Mouse (Mus musculus) neural tube, embryonic 15.5 days (tissue): ENCODE results near the gene Psmc3ip. TPM values are rescaled to one million over a fixed set of nuclear protein-coding genes. Genes with fewer than 3 reads are reported as not detected.
A peak's percentile ranks its signal among the peaks of the same experiment; 100 is the strongest.

Source experiments
- ATAC-seq: fragments of 200-750 bp; cut with Nextera tagmentation; 2 replicates; pipeline ENCODE4 v1.8.0; 2017; ENCODE audit warnings: mild to moderate bottlenecking, moderate TSS enrichment, moderate library complexity; ENCODE audit not compliant: low FRiP score
- H3K27ac ChIP-seq: fragments of 300-500 bp; sonication (generic); replicated peaks from 2 replicates; pipeline ENCODE4 v1.5.1; 2015; ENCODE audit warnings: mild to moderate bottlenecking, inconsistent platforms
- H3K27me3 ChIP-seq: fragments of 300-500 bp; sonication (generic); replicated peaks from 2 replicates; pipeline ENCODE4 v1.6.1; 2015; ENCODE audit warnings: inconsistent platforms
- H3K36me3 ChIP-seq: fragments of 300-500 bp; sonication (generic); 2 replicates; pipeline ENCODE4 v1.6.1; 2015; ENCODE audit warnings: inconsistent platforms
- H3K4me1 ChIP-seq: fragments of 300-500 bp; sonication (generic); 2 replicates; pipeline ENCODE4 v1.6.1; 2015; ENCODE audit warnings: inconsistent platforms
- H3K4me2 ChIP-seq: fragments of 300-500 bp; sonication (generic); 2 replicates; pipeline ENCODE4 v1.6.1; 2015; ENCODE audit warnings: inconsistent platforms, mild to moderate bottlenecking, moderate library complexity
- H3K4me3 ChIP-seq: fragments of 300-500 bp; sonication (generic); replicated peaks from 2 replicates; pipeline ENCODE4 v1.5.1; 2015; ENCODE audit warnings: mild to moderate bottlenecking, inconsistent platforms
- H3K9ac ChIP-seq: fragments of 300-500 bp; sonication (generic); replicated peaks from 2 replicates; pipeline ENCODE4 v1.6.1; 2015; ENCODE audit warnings: mild to moderate bottlenecking, inconsistent platforms
- H3K9me3 ChIP-seq: fragments of 300-500 bp; sonication (generic); replicated peaks from 2 replicates; pipeline ENCODE4 v1.6.1; 2016; ENCODE audit warnings: inconsistent platforms
- WGBS: fragments of 180-500 bp; shearing (Covaris S2); methylation state at CpG from one replicate; pipeline ENCODE4 v1.1.7; 2015; ENCODE audit warnings: mixed read lengths; 5-methylcytosine and 5-hydroxymethylcytosine counted together
- polyA plus RNA-seq: library from polyadenylated mRNA; unstranded; fragments of >200 nt; fragmentation: Nextera tagmentation; extraction: Ambion mirVana; gene quantifications from 2 replicates; pipeline ENCODE4 v1.2.1, GENCODE M21; 2015

The Psmc3ip gene
- polyA plus RNA-seq, 1 experiment from 2014 or later: 17.7 TPM

- no peak for ATAC-seq
- WGBS: 72% methylated on average over 6 of the region's 6 CpGs
- Histone ChIP-seq H3K27ac (no peak overlapping the region), H3K9me3 (no peaks in the 10 kb centered on the region), H3K4me2 (peak overlapping the region; percentile 97), H3K4me3 (peak overlapping the region; percentile 65), H3K4me1 (peaks cover 27% of the 10 kb centered on the region), H3K36me3 (no peaks in the 10 kb centered on the region), H3K27me3 (no peaks in the 10 kb centered on the region), H3K9ac (0 out of 2 replicates have a peak overlapping the region, but pooled peaks have one; percentile 91)
Measured at GRCm38 (mm10) chr11:101070987-101071386, 24.2 kb downstream of the Psmc3ip start.

- Histone ChIP-seq H3K4me2 (peak overlapping the region; percentile 97), H3K4me1 (peaks cover 27% of the 10 kb centered on the region), H3K9me3 (no peaks in the 10 kb centered on the region), H3K27ac (peak overlapping the region; percentile 78), H3K36me3 (no peaks in the 10 kb centered on the region), H3K4me3 (peak overlapping the region; percentile 65), H3K9ac (peak overlapping the region; percentile 91), H3K27me3 (no peaks in the 10 kb centered on the region)
- ATAC-seq: peak; percentile 62
- WGBS: under 1% methylated on average over 31 of the region's 36 CpGs
Measured at GRCm38 (mm10) chr11:101070189-101070527, 25.1 kb downstream of the Psmc3ip start.

DNA sequence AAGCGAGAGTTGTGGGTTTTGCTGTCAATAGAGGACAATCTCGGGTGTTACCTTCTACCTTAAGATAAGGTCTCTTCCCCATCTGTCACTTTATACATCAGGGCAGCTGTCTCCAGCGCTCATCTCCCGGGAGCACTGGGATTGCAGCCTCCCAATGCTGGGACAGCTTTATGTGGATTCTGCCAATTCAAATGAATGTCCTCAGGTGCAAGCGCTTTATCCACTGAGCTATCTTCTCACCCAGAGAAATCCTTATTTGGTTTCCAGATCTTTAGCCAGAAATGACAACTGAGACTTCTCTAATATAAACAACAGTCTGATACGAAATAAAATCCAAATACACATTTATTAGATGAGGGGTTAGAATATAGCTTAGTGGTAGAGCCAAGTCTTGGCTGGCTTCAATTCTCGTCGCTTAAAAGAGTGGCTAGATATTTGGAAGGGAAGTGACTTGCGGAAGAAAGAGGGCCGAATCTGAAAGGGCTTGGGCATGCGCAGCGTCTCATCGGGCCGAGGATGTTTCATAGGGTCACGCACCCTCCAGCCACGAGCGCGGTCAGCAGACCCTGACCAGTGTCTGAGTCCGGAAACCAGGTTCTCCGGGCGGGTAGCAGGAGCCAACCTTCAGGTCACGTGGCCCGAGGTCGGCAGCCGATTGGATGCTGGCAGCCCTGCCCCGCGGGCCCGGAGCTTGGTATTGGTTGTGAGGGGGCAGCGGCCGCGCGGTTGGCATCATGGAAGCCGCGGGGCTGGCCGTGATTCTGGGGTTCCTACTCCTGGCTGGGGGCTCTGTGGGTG is 25.6 kb downstream of the Psmc3ip start, which contains the start of gene Naglu:
TSS of gene Naglu (plus strand) at position 622 of the 798 bp plus-strand sequence.
- ATAC-seq: peak; percentile 92
- Histone ChIP-seq H3K27ac (peak within 1 kb of the TSS; percentile 78), H3K4me3 (peak within 1 kb of the TSS; percentile 65), H3K4me2 (peak within 1 kb of the TSS; percentile 97), H3K9me3 (no peaks in the 10 kb centered on the region), H3K4me1 (peaks cover 27% of the 10 kb centered on the region), H3K9ac (peak within 1 kb of the TSS; percentile 91), H3K27me3 (no peaks in the 10 kb centered on the region), H3K36me3 (no peaks in the 10 kb centered on the region; the same call in 1 of the 2 replicates)
- WGBS: 4% methylated on average over 35 of the region's 35 CpGs

- 24% methylated on average over 18 of the region's 18 CpGs for WGBS
- Histone ChIP-seq H3K4me3 (peak overlapping the region; percentile 30), H3K9ac (no peak overlapping the region; the same call in 1 of the 2 replicates), H3K4me1 (peaks cover 37% of the 10 kb centered on the region), H3K36me3 (peaks cover 21% of the 10 kb centered on the region), H3K9me3 (no peaks in the 10 kb centered on the region), H3K27ac (peak overlapping the region; percentile 33; the same call in 1 of the 2 replicates), H3K4me2 (peak overlapping the region; percentile 63), H3K27me3 (no peaks in the 10 kb centered on the region)
- ATAC-seq: no peak
Measured at GRCm38 (mm10) chr11:101066549-101067412, 28.5 kb downstream of the Psmc3ip start.

GRCm38 (mm10) chr11:101065002-101065401 is 30.2 kb downstream of the Psmc3ip start:
- ATAC-seq: no peak
- WGBS: 93% methylated on average over 9 of the region's 9 CpGs
- H3K4me2 ChIP-seq: no peak overlapping the region
- H3K27me3 ChIP-seq: no peaks in the 10 kb centered on the region
- H3K4me1 ChIP-seq: peaks cover 29% of the 10 kb centered on the region
- no peak overlapping the region for H3K27ac ChIP-seq
- H3K9ac ChIP-seq: no peak overlapping the region
- H3K9me3 ChIP-seq: no peaks in the 10 kb centered on the region
- peaks cover 39% of the 10 kb centered on the region for H3K36me3 ChIP-seq
- H3K4me3 ChIP-seq: no peak overlapping the region

GRCm38 (mm10) chr11:101064462-101064861 is 30.8 kb downstream of the Psmc3ip start:
- no peak for ATAC-seq
- 80% methylated on average over 4 of the region's 4 CpGs for WGBS
- H3K4me1 ChIP-seq: peaks cover 30% of the 10 kb centered on the region
- no peaks in the 10 kb centered on the region for H3K9me3 ChIP-seq
- no peak overlapping the region for H3K4me2 ChIP-seq
- H3K27ac ChIP-seq: peak overlapping the region; percentile 70; the same call in 1 of the 2 replicates
- no peak overlapping the region for H3K9ac ChIP-seq
- H3K27me3 ChIP-seq: no peaks in the 10 kb centered on the region
- peaks cover 43% of the 10 kb centered on the region for H3K36me3 ChIP-seq
- no peak overlapping the region for H3K4me3 ChIP-seq

DNA sequence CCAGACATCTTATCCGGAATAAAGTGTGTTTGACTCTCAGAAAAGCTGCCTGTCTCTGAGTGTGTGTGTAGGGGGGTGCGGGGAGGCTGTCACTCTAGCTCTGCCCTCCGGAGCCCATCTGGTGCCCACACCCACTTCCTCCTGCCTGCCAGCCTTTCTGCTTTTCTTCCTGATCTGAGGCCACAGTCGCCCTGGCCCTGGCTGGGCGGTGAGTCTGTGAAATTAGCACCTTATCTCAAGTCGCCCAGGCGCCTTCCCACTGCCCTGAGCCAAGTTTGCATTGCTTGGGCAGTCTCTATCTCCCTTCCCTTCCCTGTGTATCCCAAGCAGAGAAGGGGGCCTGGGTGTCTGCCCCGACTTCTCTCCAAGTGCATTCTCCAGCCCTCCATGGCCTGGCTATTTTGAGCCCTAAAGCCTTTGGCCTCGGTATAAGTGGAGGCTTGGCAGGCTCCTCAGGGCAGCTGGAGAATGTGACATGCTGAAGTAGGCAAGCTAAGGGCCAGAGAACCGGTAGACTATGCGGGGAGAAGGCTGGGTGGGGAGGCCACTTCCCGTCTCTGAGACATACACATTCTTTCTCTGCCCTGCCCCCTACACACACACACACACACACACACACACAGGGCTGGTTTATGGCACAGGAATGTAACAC is 31.4 kb downstream of the Psmc3ip start:
- H3K4me2 ChIP-seq: no peak overlapping the region
- no peak overlapping the region for H3K4me3 ChIP-seq
- no peak for ATAC-seq
- H3K4me1 ChIP-seq: peaks cover 26% of the 10 kb centered on the region
- peak overlapping the region; percentile 23; the same call in 1 of the 2 replicates for H3K9ac ChIP-seq
- H3K9me3 ChIP-seq: no peaks in the 10 kb centered on the region
- peaks cover 48% of the 10 kb centered on the region for H3K36me3 ChIP-seq
- no peaks in the 10 kb centered on the region for H3K27me3 ChIP-seq
- H3K27ac ChIP-seq: peak overlapping the region; percentile 70
- WGBS: 57% methylated on average over 12 of the region's 12 CpGs

DNA sequence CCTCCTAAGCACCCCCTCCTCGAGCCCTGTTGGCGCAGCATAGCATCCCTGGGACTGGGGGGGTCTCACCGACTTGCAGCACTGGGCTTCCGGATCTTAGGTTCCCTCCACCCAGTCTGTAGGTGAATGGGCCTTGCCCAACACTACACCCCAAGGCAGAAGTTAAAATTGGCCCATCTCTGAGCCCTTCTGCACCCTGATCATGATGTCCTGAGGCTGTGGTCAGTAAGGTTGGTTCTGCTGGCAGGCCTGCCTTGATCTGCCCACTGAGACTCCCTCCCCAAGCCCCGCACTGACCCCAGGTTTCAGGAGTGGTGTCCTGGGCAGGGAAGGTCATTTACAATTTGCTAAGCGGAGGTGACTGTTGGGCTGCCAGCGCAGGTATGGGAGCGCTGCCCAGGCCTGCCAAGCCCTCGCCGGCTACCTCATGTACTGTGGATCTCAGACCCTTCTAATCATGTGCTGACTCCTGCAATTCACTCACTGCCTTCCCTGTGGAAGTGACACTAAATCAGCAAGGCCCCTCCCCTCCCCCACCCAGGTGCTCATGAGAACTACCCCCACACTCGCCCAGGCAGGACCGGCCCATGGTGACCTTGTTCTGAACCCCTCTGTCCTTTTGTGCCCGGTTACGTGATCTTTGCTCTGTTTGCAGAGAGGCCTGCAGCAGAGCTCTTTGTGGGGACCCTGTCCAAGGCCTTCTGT is 32.1 kb downstream of the Psmc3ip start:
- no peaks in the 10 kb centered on the region for H3K27me3 ChIP-seq
- H3K4me1 ChIP-seq: peaks cover 26% of the 10 kb centered on the region
- WGBS: 70% methylated on average over 14 of the region's 14 CpGs
- no peaks in the 10 kb centered on the region for H3K9me3 ChIP-seq
- no peak overlapping the region for H3K4me3 ChIP-seq
- no peak overlapping the region for H3K9ac ChIP-seq
- H3K27ac ChIP-seq: peak overlapping the region; percentile 70
- peaks cover 54% of the 10 kb centered on the region for H3K36me3 ChIP-seq
- no peak for ATAC-seq
- H3K4me2 ChIP-seq: no peak overlapping the region

DNA sequence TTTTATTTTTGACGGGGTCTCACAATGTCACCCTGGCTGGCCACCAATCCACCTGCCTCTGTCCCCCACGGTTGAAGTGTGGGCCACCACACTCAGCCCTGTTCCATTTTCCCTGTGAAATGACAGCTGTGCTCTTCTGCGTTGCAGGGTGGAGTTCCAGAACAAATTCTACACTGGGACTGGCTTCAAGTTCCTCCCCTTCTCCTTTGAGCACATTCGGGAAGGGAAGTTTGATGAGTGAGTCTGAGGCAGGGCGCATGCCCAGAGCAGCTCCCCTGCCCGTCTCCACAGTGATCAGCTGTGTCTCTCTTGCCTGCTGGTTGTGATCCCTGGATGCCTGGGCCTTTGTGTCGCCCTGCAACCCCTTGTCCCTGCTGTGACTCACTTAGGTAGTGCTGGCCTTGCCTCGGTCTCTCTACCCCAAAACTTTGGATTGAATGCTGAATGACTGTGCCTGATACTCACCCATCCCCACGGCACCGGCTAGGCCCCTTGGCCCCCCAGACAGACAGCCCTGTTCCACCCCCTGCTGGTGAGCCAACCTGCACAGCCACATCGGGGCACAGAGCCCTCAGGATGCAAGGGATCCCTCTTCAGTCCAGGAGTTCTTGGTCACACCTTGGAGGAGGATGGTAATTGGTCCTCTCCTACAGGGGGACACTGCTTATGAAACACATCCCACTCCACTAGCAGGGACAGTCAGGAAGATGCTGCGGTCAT is 32.9 kb downstream of the Psmc3ip start:
- peak overlapping the region; percentile 70; the same call in 1 of the 2 replicates for H3K27ac ChIP-seq
- peaks cover 24% of the 10 kb centered on the region for H3K4me1 ChIP-seq
- no peak overlapping the region for H3K9ac ChIP-seq
- H3K36me3 ChIP-seq: peaks cover 55% of the 10 kb centered on the region
- ATAC-seq: no peak
- H3K27me3 ChIP-seq: no peaks in the 10 kb centered on the region
- no peaks in the 10 kb centered on the region for H3K9me3 ChIP-seq
- no peak overlapping the region for H3K4me2 ChIP-seq
- WGBS: 81% methylated on average over 12 of the region's 12 CpGs
- H3K4me3 ChIP-seq: no peak overlapping the region

- Histone ChIP-seq H3K27me3 (no peaks in the 10 kb centered on the region), H3K4me3 (no peak overlapping the region), H3K4me1 (0 out of 2 replicates have a peak, but pooled peaks cover 14% of the 10 kb centered on the region), H3K9me3 (no peaks in the 10 kb centered on the region), H3K4me2 (no peak overlapping the region), H3K27ac (0 out of 2 replicates have a peak overlapping the region, but pooled peaks have one; percentile 30), H3K9ac (no peak overlapping the region), H3K36me3 (peaks cover 68% of the 10 kb centered on the region)
- ATAC-seq: no peak
- WGBS: 87% methylated on average over 5 of the region's 5 CpGs
Measured at GRCm38 (mm10) chr11:101061049-101061448, 34.2 kb downstream of the Psmc3ip start.
